Mouse (Mus musculus): ENCODE results near the gene Actrt1. TPM values are rescaled to one million over a fixed set of nuclear protein-coding genes. Genes with fewer than 3 reads are reported as not detected.

The Actrt1 gene
- not detected in 2 replicates for polyA plus RNA-seq (2014; fragmentation: Nextera tagmentation; extraction: Ambion mirVana)

GRCm38 (mm10) chrX:46328707-46329106 lies at the start of gene Actrt1:
Actrt1 (plus strand) TSS chrX:46329007.
- ATAC-seq (ENCODE audit: low FRiP score) (no peak), DNase-seq (ENCODE audit: low spot score) (no peak)
- H3K4me1 ChIP-seq (replicated peaks; ENCODE audit: control insufficient read depth, insufficient read depth, low read length): no peaks in the 10 kb centered on the region
- no peak within 1 kb of the TSS for H3K4me2 ChIP-seq (replicated peaks; ENCODE audit: low read depth, low read length)
- H3K9ac ChIP-seq (ENCODE audit: low read depth, low read length): no peak within 1 kb of the TSS
- no peak within 1 kb of the TSS for H3K4me3 ChIP-seq (ENCODE audit: low read depth, low read length)
- no peak within 1 kb of the TSS for H3K27ac ChIP-seq (ENCODE audit: low read depth, low read length)
- no peaks in the 10 kb centered on the region for H3K9me3 ChIP-seq (ENCODE audit: control insufficient read depth, low read length)
- no peaks in the 10 kb centered on the region for H3K27me3 ChIP-seq (ENCODE audit: control insufficient read depth, insufficient read depth, low read length)
- H3K36me3 ChIP-seq (ENCODE audit: control insufficient read depth, insufficient read depth, low read length): no peaks in the 10 kb centered on the region

DNA sequence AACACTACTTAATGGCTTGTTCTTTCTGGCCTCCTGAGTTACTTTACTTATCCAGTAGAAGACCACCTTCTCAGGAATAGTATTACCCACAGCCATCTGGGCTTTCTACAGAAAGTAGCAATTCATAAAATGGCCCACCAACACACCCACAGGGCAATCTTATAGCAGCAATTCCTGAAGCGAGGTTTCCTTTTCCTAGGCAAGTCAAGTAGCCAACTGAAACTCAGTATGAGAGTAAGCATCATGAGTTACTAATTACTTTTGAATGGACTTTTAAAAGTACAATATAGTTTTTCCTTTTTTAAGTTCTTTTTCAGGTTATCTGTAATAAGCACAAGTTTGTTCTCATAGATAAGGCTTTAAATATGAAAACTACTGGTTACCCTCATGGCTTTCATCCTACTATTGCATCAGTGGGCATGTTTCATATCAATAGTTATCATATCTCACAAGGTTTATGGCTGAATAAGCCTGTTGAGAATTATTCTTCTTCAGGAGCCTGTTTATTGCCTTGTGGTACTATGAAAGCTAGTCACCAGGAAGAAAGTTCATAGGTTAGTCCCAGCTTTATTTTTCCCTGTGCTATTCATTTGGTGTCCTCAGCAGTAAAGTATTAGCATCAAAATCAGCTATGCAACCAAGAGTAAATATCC lies 2.8 kb downstream of the Actrt1 start:
- DNase-seq (ENCODE audit: low spot score): no peak
- H3K9me3 ChIP-seq (ENCODE audit: control insufficient read depth, low read length): no peaks in the 10 kb centered on the region
- no peak for ATAC-seq (ENCODE audit: low FRiP score)
- H3K9ac ChIP-seq (ENCODE audit: low read depth, low read length): no peak overlapping the region
- no peaks in the 10 kb centered on the region for H3K36me3 ChIP-seq (ENCODE audit: control insufficient read depth, insufficient read depth, low read length)
- H3K27ac ChIP-seq (ENCODE audit: low read depth, low read length): no peak overlapping the region
- no peaks in the 10 kb centered on the region for H3K27me3 ChIP-seq (ENCODE audit: control insufficient read depth, insufficient read depth, low read length)
- 91% methylated on average over 1 of the region's 1 CpGs for WGBS
- H3K4me2 ChIP-seq (replicated peaks; ENCODE audit: low read depth, low read length): no peak overlapping the region
- no peaks in the 10 kb centered on the region for H3K4me1 ChIP-seq (replicated peaks; ENCODE audit: control insufficient read depth, insufficient read depth, low read length)
- H3K4me3 ChIP-seq (ENCODE audit: low read depth, low read length): no peak overlapping the region

Data from hindbrain, embryonic 11.5 days (tissue).